Mouse (Mus musculus) gastrocnemius, adult 8-10 months (tissue): ENCODE data around the gene Nphp4. TPM values are rescaled to one million over a fixed set of nuclear protein-coding genes. Genes with fewer than 3 reads are reported as not detected.

Experiments used
- DNase-seq, 2 experiments: peaks; one replicate each; pipeline ENCODE4 v3.0.0; 2022; ENCODE audit warnings: low spot score in 2 of 2
- total RNA-seq, 4 experiments: library from RNA; stranded (reverse); gene quantifications; 2 replicates each; pipeline ENCODE4 v1.2.4; 2022

The Nphp4 gene
- total RNA-seq, 4 experiments from 2014 or later = 0.40 to 0.92 (median 0.44) TPM

DNA sequence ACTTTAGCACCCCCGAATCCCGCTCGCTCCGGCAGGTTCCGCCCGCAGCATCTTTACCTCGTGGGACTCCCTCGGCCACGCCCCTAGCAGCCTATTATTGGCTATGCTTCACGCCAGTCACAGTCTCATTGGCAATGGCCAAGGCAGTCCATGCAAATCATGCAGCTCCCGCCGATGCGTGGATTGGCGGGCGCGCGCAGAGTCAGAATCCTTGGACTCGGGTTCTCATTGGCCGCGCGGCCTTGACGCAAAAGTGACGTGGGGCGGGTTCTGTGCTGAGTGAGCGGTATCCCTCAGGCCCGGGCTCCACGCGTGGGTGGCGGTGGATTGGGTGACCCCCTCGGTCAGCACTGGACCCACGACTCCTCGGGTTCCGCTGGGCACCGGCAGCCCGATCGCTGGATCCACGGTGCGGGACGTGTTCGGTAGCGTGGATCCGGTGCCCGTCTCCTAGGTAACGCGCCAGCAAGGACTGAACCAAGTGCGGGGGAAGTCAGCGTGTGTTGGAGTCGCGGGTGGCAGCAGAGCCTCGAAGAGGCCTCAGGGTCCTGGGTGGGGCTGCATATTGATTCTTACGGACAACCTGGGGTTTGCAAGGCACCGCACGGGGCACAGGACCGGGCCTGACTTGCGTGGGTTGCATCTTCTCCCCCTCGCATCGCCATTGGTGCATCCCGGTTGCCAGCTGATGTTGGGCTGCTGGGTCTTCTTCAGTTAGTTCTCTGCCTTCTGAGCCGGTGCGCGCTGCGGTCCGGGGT is 1.1 kb downstream of the Nphp4 start, which contains the start of gene Kcnab2:
TSS of gene Kcnab2 (minus strand) at position 406 of the 758 bp plus-strand sequence.
- DNase-seq = peak; percentile 96 to 98

DNA sequence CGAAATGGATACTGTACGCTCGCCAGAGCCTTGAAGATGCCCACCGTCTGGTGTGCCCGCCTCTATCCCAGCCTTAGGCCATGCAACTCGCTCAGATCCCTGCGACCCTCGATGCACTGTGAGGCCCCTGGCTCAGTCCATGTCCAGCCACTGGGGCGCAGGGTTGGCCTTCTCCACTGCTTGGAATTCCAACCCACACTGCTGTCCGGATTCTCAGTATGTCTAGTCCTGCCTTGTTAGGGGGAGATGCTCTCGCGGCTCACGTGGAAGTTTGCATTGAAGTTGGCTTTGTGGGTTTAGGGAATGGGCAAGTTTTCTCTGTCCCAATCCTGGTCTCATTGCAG is 1.7 kb downstream of the Nphp4 start:
- DNase-seq = no peak

DNA sequence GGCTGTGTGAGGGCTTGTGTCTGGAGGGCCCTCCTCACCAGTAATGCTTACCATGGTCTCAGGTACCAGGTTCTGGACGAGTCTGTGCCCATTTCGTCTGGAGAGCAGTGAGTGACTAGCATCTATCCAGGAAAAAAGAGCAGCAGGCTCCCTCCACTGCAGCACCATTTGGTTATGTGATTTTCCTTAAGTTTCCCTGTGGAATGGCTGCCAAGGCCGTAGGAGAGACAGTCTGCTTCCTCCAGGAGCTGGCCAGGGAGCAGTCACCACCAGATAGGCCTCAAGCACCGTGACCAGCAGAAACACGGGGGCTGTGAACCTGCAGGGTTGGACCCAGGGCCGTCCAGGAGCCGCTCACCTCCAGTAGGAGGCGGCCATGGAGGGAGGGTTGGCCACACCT is 3.9 kb downstream of the Nphp4 start:
- DNase-seq = no peak

GRCm38 (mm10) chr4:152488046-152488445 is 11.5 kb downstream of the Nphp4 start:
- DNase-seq = no peak

DNA sequence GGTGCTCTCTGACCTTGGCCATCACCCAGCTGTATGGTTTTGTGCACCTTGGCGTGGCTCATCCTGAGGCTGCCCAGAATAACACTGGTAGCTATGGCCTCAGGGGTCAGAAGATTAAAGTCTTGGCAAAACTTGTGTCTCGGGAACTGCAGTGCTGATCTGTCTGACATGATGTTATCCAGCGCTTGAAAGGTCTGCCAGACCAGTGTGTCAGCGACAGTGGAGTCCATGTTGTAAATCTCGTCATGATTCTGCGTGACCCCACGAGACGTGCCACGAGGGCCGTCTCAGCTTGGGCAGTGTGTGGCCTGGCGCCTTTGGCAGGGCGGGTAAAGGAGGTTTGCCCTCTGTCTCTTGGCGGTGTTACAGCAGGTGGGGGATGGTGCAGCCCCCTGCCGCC is 13.8 kb downstream of the Nphp4 start:
- DNase-seq = no peak

GRCm38 (mm10) chr4:152491250-152491899 is 14.9 kb downstream of the Nphp4 start:
- peak; percentile 20 to 41 for DNase-seq

GRCm38 (mm10) chr4:152494360-152494879 is 17.9 kb downstream of the Nphp4 start:
- no peak for DNase-seq

GRCm38 (mm10) chr4:152512221-152512925 is 35.9 kb downstream of the Nphp4 start:
- DNase-seq = no peak

DNA sequence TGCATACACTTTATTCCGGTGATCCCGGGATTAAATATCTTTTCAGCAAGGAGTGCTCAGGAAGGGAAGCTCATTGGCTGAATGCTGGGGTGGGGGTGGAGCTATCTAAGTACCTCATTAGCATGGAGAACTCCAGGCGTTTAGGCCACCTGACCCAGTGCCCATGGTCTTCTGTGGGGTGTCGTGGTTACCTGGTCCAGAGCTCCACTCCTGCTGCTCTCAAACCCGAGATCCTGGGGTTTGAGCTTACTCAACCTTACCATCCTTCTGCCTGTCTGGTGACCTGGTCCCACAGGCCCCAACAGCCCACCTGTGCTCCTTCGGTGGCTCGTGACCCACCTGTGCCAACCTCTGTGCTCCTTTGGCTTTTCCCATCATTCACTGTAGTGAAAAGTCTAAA is 38.4 kb downstream of the Nphp4 start:
- DNase-seq = no peak

GRCm38 (mm10) chr4:152519106-152519505 is 42.6 kb downstream of the Nphp4 start:
- no peak for DNase-seq

- DNase-seq = no peak
Measured at GRCm38 (mm10) chr4:152520083-152520482, 43.6 kb downstream of the Nphp4 start.

DNA sequence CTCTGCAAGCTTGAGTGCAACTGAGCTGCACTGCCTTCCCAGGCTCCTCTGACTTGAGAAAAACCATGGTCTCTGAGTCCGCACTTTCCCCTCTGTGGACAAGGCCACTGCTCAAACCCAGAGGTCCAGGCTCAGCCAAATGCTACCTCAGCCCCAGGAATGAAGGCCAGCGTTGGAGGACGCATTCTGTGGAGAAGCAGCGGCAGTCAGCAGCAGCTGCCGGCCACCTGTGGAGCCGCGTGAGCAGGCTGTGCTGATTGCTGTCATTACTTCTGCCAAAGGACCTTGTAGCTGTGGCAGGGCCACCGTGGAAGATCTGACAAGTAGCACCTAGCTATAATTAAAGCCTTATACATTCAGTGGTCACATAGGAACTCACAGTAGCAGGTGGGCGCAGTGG is 56.4 kb downstream of the Nphp4 start:
- no peak for DNase-seq

- no peak for DNase-seq
Measured at GRCm38 (mm10) chr4:152539756-152540155, 63.2 kb downstream of the Nphp4 start.

DNA sequence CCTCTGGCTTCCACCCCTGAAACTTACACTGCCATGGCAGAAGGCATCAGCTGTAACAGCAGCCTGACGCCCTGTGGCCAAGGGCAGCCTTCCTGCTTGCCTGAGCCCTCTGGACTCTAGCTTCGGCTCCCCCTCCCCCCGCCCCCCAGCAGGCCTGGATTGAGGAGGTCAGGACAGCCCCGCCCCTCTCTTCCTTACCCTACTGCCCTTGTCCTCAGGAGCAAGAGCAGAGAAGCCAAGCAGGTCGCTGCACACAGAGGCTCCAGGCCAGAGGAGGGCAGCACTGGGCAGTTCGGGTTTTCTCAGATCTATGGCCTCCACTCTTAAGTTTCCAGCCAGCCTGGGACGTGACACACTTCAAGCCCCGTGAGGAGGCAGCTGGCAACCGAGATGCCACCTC is 64.7 kb downstream of the Nphp4 start:
- peak; percentile 29 to 32 for DNase-seq

GRCm38 (mm10) chr4:152542447-152542846 is 65.9 kb downstream of the Nphp4 start:
- DNase-seq = no peak

DNA sequence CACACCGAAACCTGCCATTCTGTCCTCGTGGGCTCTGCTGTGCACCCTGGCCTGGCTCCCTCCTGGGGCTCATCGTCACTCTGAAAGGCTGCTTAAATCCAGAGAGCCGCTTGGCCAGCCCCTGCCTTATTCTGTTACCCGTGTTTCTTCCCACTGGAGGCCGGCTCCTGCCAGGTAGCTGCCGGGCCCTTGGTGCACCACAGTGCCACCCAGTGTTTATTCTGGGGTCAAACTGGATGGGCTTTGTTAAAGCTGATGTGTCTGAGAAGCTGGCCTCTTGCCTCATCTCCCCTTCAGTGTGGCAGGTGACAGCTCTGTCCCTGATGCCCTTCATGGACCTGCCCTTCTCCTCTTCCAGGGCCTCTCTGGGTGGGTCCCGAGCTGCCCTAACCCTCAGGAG is 70.0 kb downstream of the Nphp4 start:
- DNase-seq = no peak

DNA sequence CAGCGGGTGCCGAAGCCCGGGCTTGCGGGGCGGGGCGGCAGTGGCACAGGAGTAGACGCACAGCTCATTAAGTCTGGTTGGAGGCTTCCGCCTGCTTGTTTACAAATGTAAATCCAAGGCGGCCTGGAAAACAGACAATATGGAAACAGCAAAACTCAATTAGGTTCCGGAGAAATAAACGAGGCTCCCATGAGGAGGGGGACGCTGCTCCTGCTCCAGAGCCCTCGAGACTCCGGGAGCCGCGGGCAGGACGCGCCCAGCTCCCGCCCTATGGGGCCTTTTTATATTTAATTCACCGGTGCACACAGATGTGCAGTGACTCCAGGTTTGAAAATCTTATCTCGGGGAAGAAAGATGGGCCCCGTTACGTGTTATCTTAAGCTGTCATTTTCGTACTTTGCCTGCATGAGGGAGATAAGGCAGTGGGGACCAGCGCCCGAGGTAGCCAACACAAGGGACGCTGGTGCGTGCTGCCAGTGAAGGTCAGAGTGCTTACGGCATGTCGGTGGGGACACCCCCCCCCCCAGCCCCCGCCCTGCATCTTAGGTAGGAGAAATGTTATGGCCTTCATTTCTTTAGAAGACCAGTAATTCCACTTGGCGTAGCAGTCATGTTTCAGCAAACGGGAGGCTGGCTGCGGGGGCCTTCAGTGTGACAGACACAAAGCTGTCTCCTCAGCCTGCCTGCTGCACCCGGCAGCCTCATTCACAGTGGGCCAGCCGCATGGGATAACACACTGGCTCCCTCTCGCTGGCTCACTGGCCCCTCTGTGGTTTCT is 71.6 kb downstream of the Nphp4 start:
- DNase-seq = no peak

DNA sequence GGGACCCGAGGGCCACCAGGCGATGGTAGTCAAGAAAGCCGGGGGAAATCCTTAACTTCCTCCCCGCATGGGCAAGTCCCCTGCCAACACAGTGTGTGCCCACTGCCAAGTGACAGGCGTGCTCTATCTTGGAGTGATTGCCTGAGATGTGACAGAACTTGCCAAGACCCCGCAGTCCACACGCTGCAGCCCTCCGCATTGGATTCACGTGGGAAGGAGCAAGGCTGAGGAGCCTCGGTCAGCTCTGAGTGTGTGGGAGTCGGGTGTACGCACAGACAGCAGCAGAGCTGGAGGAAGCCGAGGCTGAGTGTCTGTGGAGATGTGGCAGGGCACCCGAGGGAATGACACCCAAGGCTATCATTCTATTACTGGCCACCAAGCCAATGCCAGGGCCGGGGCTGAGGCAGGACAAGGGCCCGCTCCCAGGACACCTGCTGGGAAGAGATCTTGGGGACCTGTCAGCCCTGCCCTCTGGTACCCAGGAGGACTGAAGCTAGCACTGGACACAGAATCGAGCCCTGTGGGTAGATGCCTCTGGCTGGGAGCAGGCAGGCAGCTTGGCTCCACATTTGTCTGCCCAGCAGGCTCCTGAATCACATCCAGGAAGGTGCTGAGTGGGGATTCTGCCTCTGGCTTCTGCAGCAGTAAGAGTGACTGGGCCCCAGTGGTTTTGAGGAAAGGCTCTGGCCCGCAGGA is 73.1 kb downstream of the Nphp4 start:
- DNase-seq = no peak

- DNase-seq = no peak
Measured at GRCm38 (mm10) chr4:152550203-152550549, 73.7 kb downstream of the Nphp4 start.

- no peak for DNase-seq
Measured at GRCm38 (mm10) chr4:152553582-152554285, 77.2 kb downstream of the Nphp4 start.
